Mouse (Mus musculus): ENCODE data around the gene Gm13212. TPM values are rescaled to one million over a fixed set of nuclear protein-coding genes. Genes with fewer than 3 reads are reported as not detected.

The Gm13212 gene
- 4.1 and 4.4 TPM in 2 replicates for polyA plus RNA-seq (2015; fragmentation: Nextera tagmentation; extraction: Ambion mirVana)

GRCm38 (mm10) chr4:145585078-145585477 lies at the start of gene Gm13212:
TSS of gene Gm13212 (plus strand) at chr4:145585166.

GRCm38 (mm10) chr4:145670385-145670784 lies 85.4 kb downstream of the Gm13212 start, which contains the start of gene Zfp980:
TSS of gene Zfp980 (plus strand) at chr4:145670685.

Other genes with a start within 250 kb of the Gm13212 start
- 0.06 TPM in 1 of 2 replicates, not detected in the other for gene Zfp990, start 74.4 kb upstream of the Gm13212 start, polyA plus RNA-seq (2015; fragmentation: Nextera tagmentation; extraction: Ambion mirVana)
- gene Zfp980, start 85.5 kb downstream of the Gm13212 start, polyA plus RNA-seq (2015; fragmentation: Nextera tagmentation; extraction: Ambion mirVana), result 0.05 TPM in 1 of 2 replicates, not detected in the other

All from spleen, postnatal 0 days (tissue).